Mouse (Mus musculus) left cerebral cortex, adult 9 months (tissue): ENCODE results near the gene Adprh.
"Not testable (repeated sequence)": the region's sequence is repeated elsewhere in the genome, so short reads cannot be mapped to it uniquely, and the experiment has no call there.

Experiments used
- DNase-seq, 2 experiments: peaks; one replicate each; pipeline ENCODE4 v3.0.0; 2022; ENCODE audit warnings: low spot score in 2 of 2

Gene Adprh

GRCm38 (mm10) chr16:38467091-38467916 lies 14.8 kb upstream of the Adprh start:
- DNase-seq = no peak

GRCm38 (mm10) chr16:38466089-38466488 lies 13.6 kb upstream of the Adprh start:
- no peak for DNase-seq

GRCm38 (mm10) chr16:38463305-38463704 lies 10.8 kb upstream of the Adprh start:
- DNase-seq = no peak

GRCm38 (mm10) chr16:38462161-38462560 lies 9.7 kb upstream of the Adprh start:
- no peak for DNase-seq

- DNase-seq = no peak
Observed at GRCm38 (mm10) chr16:38461749-38462148, 9.2 kb upstream of the Adprh start.

DNA sequence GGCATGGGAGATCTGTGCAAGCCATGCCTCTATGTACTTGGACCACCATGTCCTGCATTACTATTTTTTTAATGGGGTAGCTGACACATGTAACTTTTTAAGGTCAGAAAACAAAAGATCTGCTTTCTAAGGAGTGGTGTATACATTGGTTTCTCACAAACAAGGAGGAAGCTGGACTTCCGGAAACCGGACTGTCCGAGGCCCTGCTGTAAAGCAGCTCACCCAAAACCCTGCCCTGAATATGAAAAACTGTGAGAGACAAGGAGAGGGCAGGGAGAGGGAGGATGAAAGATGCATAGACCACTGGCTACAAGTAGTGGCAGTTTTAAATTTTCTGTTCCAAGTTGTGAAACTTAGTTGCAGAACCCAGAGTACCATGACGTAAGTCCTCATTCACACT lies 7.5 kb upstream of the Adprh start:
- DNase-seq = no peak

DNA sequence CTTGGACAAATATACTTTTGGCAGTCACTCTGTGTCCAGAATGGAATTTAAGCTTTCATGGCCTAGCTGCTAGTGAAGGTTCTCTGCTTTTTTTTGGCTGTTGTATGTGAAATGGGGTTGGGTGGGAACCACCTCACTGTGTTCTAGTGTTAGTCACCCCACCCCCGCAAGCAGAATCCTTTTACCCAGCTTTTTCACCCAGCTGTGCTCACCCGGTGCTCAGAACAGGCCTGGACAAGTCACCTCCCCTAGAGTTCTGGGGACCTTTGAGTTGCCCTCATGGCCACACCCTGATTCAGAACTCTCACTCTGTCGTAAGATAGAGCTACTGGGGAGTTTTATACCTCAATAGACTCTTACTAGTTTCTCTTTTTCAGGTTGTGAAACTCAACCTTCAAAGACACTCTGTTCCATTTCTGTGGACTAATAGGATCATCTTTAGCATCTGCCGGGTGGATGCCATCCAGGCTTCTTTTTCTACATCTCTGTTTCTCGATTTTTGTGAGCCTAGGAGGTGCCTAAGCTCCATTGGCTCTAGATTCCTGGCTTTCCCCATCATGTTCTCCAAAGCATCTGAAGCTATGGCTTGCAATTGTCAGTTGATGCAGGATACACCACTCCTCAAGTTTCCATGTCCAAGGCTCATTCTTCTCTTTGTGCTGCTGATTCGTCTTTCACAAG lies 6.2 kb upstream of the Adprh start:
- DNase-seq = no peak

- DNase-seq = no peak
Observed at GRCm38 (mm10) chr16:38456812-38457567, 4.5 kb upstream of the Adprh start.

GRCm38 (mm10) chr16:38455511-38456418 lies 3.3 kb upstream of the Adprh start, which contains the start of gene Cd80:
Gene Cd80 (plus strand): TSS chr16:38455561.
- no peak for DNase-seq

DNA sequence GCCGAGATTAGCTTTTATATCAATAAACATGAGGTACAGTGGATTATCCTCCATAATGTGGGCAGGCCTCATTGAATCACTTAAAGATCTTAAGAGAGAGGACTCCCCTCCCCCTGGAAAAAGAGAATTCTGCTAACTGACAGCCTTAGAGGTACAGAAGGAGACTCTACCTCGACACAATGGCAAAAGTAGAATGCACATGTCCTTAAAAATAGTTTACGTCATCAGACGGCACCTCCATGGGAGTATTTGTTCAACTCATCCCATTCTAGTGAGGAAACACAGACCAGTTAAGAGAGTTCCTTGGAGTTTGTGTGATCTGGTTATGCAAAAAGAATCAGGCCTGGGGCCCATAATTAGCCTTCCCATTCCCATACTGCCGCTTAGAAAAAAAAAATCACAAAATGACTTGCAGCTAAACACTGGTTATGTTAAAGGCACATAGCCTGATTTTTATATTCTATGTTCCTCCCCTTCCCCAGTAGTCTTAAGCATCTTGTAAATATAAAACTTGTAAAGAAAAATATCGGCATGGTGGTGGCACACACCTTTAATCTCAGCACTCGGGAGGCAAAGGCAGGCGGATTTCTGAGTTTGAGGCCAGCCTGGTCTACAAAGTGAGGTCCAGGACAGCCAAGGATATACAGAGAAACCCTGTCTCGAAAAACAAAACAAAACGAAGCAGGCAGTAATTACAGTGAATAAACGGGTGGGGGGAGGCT lies 2.2 kb upstream of the Adprh start:
- no peak for DNase-seq

DNA sequence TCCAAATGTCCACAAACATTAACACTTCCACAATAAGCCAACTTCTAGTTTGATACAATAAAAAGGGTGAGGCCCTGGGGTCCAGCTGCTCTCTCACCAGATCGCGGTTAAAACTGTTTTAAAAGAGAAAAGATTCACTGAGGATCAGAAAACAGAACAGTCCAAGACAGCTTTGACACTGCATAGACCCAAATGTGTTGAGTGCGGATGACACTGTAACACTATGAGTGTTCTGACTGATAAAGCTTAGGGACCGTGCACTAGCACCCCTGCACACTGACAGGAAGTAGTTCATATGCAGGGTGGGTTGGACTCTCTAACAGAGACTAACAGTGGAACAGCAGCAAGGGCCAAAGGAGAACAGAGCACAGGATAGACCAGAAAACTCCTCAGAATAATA lies 1.4 kb upstream of the Adprh start:
- DNase-seq = no peak

DNA sequence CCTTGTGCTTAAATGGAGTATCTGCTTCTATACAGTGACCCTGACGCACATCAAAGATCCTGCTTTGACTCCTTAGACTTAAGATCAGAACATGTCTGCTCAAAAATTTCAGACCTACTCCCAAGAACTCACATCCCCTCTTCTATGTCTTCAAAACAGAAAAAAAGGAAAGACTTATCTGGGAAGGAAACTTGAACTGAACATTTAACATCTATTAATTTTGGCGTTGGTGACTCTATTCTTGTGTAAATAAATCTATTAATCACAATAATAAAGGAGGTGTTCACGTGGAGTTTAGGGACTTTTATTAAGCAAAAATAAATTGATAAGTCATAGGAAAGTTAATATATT lies 675 bp upstream of the Adprh start:
- no peak for DNase-seq

- DNase-seq = no peak
Observed at GRCm38 (mm10) chr16:38451421-38452205, 890 bp downstream of the Adprh start.

DNA sequence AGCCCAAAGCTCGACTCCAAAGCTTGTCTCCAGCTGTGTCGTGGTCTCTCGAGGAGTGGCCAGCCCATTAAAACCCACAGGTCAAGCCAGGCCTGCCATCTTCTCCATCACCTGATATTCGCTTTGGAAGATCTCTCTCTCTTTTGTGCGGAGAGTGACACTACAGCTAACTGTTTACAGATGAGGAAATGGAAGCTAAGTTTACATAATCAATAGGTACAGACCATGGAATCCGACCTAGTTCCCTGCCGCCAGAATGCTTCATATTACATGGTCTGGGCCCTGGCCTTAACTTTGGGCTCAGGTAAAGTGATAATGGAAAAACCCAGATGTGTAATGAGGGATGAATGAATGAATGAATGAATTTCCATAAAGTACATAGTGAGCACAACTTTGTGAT lies 1.8 kb downstream of the Adprh start:
- no peak for DNase-seq

GRCm38 (mm10) chr16:38448458-38448857 lies 4.0 kb downstream of the Adprh start:
- DNase-seq = no peak

GRCm38 (mm10) chr16:38447366-38447765 lies 5.1 kb downstream of the Adprh start:
- no peak for DNase-seq

- DNase-seq = not testable (repeated sequence)
Observed at GRCm38 (mm10) chr16:38446141-38446540, 6.4 kb downstream of the Adprh start.

- no peak for DNase-seq
Observed at GRCm38 (mm10) chr16:38445576-38445975, 6.9 kb downstream of the Adprh start.

DNA sequence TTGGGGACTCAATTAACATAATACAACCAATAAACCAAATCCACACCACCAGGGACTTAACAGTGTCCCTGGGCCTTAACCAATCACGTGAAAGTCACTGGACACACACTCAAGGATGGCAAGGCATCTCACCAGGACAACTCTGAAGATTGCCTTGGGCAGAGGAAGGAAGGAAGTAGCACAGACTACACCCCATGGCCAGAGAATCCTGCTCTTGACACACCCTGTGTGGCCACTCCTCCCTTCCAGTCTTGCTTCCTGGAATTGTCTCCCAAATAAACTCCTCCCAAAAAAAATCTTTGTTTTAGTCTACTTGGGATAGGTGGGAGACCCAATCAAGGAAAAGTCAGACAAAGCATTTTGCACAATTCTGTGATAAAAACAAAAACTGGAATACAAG lies 7.5 kb downstream of the Adprh start:
- no peak for DNase-seq
